Mouse (Mus musculus) common myeloid progenitor, adult 5-6 weeks (primary cell): ENCODE results near the gene Cacng8. TPM values are rescaled to one million over a fixed set of nuclear protein-coding genes. Genes with fewer than 3 reads are reported as not detected.

Source experiments
- total RNA-seq: library from RNA; stranded (forward); fragments of 200-1000, 187-1606 nt; gene quantifications from 2 replicates; pipeline ENCODE4 v1.2.3, GENCODE M21; 2017

Cacng8 gene
- total RNA-seq, 1 experiment from 2014 or later = not detected

Other genes with a start within 250 kb of the Cacng8 start
- not detected in 2 replicates for gene AU018091, start 221.5 kb upstream of the Cacng8 start, total RNA-seq
- gene Nlrp12, start 140.9 kb upstream of the Cacng8 start, total RNA-seq = 0.23 TPM in 1 of 2 replicates, not detected in the other
- 3.9 and 4.1 TPM in 2 replicates for gene Myadm, start 101.6 kb upstream of the Cacng8 start, total RNA-seq
- not detected in 2 replicates for gene Prkcg, start 101.5 kb upstream of the Cacng8 start, total RNA-seq
- not detected in 2 replicates for gene Cacng7, start 57.7 kb upstream of the Cacng8 start, total RNA-seq
- not detected in 2 replicates for gene Cacng6, start 33.5 kb downstream of the Cacng8 start, total RNA-seq
- gene Tarm1, start 111.9 kb downstream of the Cacng8 start, total RNA-seq = not detected in 2 replicates
- gene Oscar, start 225.5 kb downstream of the Cacng8 start, total RNA-seq = not detected in 2 replicates
- gene Ndufa3, start 226.7 kb downstream of the Cacng8 start, total RNA-seq = 132 and 142 TPM in 2 replicates
- gene Tfpt, start 239.2 kb downstream of the Cacng8 start, total RNA-seq = 30.3 and 32.8 TPM in 2 replicates
- gene Prpf31, start 239.3 kb downstream of the Cacng8 start, total RNA-seq = 103 and 108 TPM in 2 replicates